Mouse (Mus musculus) spleen, adult 2 months (tissue): Measurements from ENCODE around the gene Apobec1. TPM values are rescaled to one million over a fixed set of nuclear protein-coding genes. Genes with fewer than 3 reads are reported as not detected.

Source experiments
- DNase-seq, 2 experiments: peaks; one replicate each; pipeline versions ENCODE4 v3.0.0 to v3.0.0-alpha.2; 2012 to 2021; ENCODE audit warnings: low spot score in 2 of 2, low read depth in 1 of 2
- H3K27ac ChIP-seq: fragments of 200-500 bp; 2 replicates; pipeline ENCODE4 v1.5.1; 2012; ENCODE audit warnings: low read length, inconsistent platforms; ENCODE audit not compliant: insufficient read depth
- H3K27me3 ChIP-seq: fragments of 200-500 bp; 2 replicates; pipeline ENCODE4 v1.6.1; 2012; ENCODE audit warnings: mild to moderate bottlenecking, moderate library complexity, low read length, inconsistent platforms; ENCODE audit not compliant: control insufficient read depth, insufficient read depth
- H3K36me3 ChIP-seq: fragments of 200-500 bp; 2 replicates; pipeline ENCODE4 v1.6.1; 2012; ENCODE audit warnings: mild to moderate bottlenecking, low read length, inconsistent platforms; ENCODE audit not compliant: control insufficient read depth, insufficient read depth
- H3K4me1 ChIP-seq: fragments of 200-500 bp; 2 replicates; pipeline ENCODE4 v1.6.1; 2011; ENCODE audit warnings: inconsistent platforms; ENCODE audit not compliant: control insufficient read depth, insufficient read depth, insufficient read length
- H3K4me3 ChIP-seq: fragments of 200-500 bp; 2 replicates; pipeline ENCODE4 v1.5.1; 2011; ENCODE audit warnings: mild to moderate bottlenecking, inconsistent platforms; ENCODE audit not compliant: insufficient read depth, insufficient read length; ENCODE audit errors: extremely low read depth
- CTCF ChIP-seq: fragments of 200-500 bp; IDR thresholded peaks from 2 replicates; pipeline ENCODE4 v1.5.1; 2011; ENCODE audit warnings: mild to moderate bottlenecking, inconsistent platforms; ENCODE audit not compliant: insufficient read depth, insufficient read length, insufficient replicate concordance; ENCODE audit errors: extremely low read depth
- POLR2A ChIP-seq: fragments of 200-500 bp; IDR thresholded peaks from 2 replicates; pipeline ENCODE4 v1.6.1; 2011; ENCODE audit warnings: low read depth, low read length, inconsistent platforms
- WGBS: fragments of 180-500 bp; shearing (Covaris S2); methylation state at CpG from one replicate; pipeline ENCODE4 v1.1.7; 2018; 5-methylcytosine and 5-hydroxymethylcytosine counted together
- polyA plus RNA-seq: library from polyadenylated mRNA; depleted of rRNA; stranded (reverse); fragments of >200 nt; gene quantifications from 2 replicates; pipeline ENCODE4 v1.2.3, GENCODE M21; 2012

Apobec1 gene
- polyA plus RNA-seq, 1 experiment = 44.0 TPM

- Histone ChIP-seq H3K36me3 (peaks cover 3% of the 10 kb centered on the region; the same call in 1 of the 2 replicates), H3K4me1 (peaks cover 9% of the 10 kb centered on the region; the same call in 1 of the 2 replicates), H3K27ac (peak overlapping the region; percentile 90), H3K4me3 (peak overlapping the region; percentile 19; the same call in 1 of the 2 replicates), H3K27me3 (no peaks in the 10 kb centered on the region)
- TF ChIP-seq POLR2A (no peak), CTCF (no peak)
- no peak for DNase-seq
- WGBS = 39% methylated on average over 6 of the region's 6 CpGs
Measured at GRCm38 (mm10) chr6:122598436-122598835, 3.8 kb downstream of the Apobec1 start.

DNA sequence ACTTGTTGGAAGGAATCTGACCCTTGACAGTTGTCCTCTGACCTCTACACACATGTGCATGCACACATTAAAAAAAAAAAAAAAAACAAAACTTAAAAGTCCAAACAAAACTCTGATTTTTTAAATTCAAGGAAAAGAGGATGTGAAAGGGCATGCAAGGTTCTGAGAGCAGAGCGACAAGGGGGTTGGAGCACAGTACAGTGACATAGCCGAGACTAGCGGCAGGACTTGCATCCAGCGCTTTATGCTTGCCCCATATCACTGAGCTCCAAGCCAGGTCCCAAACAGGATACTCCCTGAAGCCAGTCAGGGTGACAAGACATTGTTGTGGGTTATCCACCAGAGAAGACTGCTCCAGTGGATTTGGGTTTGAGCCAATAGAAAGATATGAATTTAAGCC lies 4.2 kb downstream of the Apobec1 start:
- DNase-seq = no peak
- 37% methylated on average over 4 of the region's 4 CpGs for WGBS
- H3K27ac ChIP-seq = peak overlapping the region; percentile 90

DNA sequence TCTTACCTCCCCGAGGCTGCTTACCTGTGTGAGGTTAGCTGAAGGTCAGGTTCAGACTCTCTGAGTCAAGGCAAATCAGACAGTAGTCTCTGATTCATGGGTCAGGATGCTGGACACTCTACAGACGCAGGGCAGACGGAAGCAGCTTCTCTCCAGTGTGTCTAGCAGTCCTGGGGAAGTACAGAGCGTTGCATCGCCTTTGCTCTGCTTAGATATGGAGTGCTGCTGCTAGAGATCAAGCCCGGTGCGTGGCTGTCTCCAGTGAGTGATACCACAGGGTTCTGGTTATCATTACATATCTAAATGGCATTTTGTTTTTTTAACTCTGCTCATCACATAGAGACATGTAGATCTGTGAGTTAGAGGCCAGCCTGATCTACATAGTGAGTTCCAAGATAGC lies 5.6 kb downstream of the Apobec1 start:
- no peak for DNase-seq
- H3K27me3 ChIP-seq = no peaks in the 10 kb centered on the region
- H3K27ac ChIP-seq = no peak overlapping the region
- H3K36me3 ChIP-seq = peaks cover 10% of the 10 kb centered on the region
- TF ChIP-seq POLR2A = no peak
- no peak for TF ChIP-seq CTCF
- H3K4me3 ChIP-seq = no peak overlapping the region
- WGBS = 89% methylated on average over 7 of the region's 7 CpGs
- H3K4me1 ChIP-seq = peaks cover 9% of the 10 kb centered on the region; the same call in 1 of the 2 replicates

More for the DNA sequence above, 4.2 kb downstream of the Apobec1 start:
- peaks cover 3% of the 10 kb centered on the region; the same call in 1 of the 2 replicates for H3K36me3 ChIP-seq
- peaks cover 9% of the 10 kb centered on the region; the same call in 1 of the 2 replicates for H3K4me1 ChIP-seq
- TF ChIP-seq CTCF (no peak), POLR2A (no peak)
- no peaks in the 10 kb centered on the region for H3K27me3 ChIP-seq
- H3K4me3 ChIP-seq = peak overlapping the region; percentile 19; the same call in 1 of the 2 replicates

GRCm38 (mm10) chr6:122595637-122596036 lies 6.6 kb downstream of the Apobec1 start:
- H3K4me3 ChIP-seq = no peak overlapping the region
- WGBS = 54% methylated on average over 7 of the region's 7 CpGs
- no peaks in the 10 kb centered on the region for H3K27me3 ChIP-seq
- H3K4me1 ChIP-seq = peaks cover 7% of the 10 kb centered on the region; the same call in 1 of the 2 replicates
- no peak for DNase-seq
- TF ChIP-seq CTCF = no peak
- TF ChIP-seq POLR2A = no peak
- H3K27ac ChIP-seq = no peak overlapping the region
- H3K36me3 ChIP-seq = peaks cover 13% of the 10 kb centered on the region

- Histone ChIP-seq H3K27me3 (no peaks in the 10 kb centered on the region), H3K4me3 (no peak overlapping the region), H3K36me3 (peaks cover 20% of the 10 kb centered on the region), H3K27ac (no peak overlapping the region), H3K4me1 (no peaks in the 10 kb centered on the region; the same call in 1 of the 2 replicates)
- TF ChIP-seq CTCF (no peak), POLR2A (no peak)
- DNase-seq = no peak
- 94% methylated on average over 2 of the region's 2 CpGs for WGBS
Measured at GRCm38 (mm10) chr6:122592905-122593304, 9.3 kb downstream of the Apobec1 start.

DNA sequence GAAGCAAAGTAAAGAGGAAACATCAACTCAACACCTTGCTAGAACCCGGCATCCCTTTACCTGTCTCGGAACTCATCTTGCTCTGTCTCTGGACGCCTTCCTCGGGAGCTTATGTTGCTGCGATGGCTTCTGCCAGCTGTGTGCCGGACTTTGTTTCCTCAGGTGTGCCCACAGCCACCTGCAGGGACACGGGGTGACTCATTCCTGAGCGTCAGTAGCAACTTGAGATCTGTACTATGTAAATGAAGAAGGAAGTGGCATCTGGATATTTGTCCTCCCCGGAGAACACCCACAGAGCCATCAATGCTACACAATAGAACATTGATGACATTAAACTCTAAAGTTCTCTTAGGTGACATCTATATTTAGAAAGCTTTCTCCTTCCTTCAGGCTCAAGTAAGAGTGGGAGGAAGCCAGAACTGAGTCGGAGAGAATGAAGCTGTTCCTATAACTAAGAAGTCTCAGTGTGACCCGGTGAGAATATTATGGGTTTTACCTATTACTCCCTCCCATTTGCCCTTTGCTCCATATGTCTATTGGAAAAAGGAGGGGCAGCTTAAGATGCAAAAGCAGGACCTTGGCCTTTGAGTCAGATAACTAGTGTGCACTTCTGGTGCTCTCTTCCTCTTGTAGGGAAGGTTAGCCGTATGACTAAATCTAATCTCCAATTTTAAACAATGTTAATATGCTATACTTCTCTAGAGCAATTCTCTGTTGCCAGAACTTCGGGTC lies 11.1 kb downstream of the Apobec1 start:
- 88% methylated on average over 13 of the region's 13 CpGs for WGBS
- no peak overlapping the region for H3K4me3 ChIP-seq
- no peak overlapping the region for H3K27ac ChIP-seq
- no peak for DNase-seq
- no peaks in the 10 kb centered on the region for H3K27me3 ChIP-seq
- TF ChIP-seq CTCF (no peak), POLR2A (no peak)
- H3K4me1 ChIP-seq = no peaks in the 10 kb centered on the region
- peaks cover 24% of the 10 kb centered on the region for H3K36me3 ChIP-seq

DNA sequence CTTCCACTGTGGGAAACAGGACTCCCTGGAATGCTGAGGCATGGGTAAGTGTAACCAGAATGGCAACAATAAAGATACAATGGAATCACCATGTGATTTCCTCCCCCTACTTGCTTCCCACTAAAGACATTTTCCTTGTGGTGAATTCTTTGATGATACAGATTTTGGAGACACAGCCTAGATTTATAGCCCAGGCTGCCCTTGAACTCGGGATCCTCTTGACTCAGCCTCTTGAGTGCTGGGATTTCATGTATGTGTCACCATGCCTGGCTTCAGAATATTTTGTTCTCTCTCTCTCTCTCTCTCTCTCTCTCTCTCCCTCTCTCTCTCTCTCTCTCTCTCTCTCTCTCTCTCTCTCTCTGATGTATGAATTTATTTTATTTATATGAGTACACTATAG lies 23.2 kb downstream of the Apobec1 start:
- no peak for TF ChIP-seq CTCF
- no peak for TF ChIP-seq POLR2A

More for the DNA sequence above, 23.2 kb downstream of the Apobec1 start:
- no peak overlapping the region for H3K27ac ChIP-seq
- peaks cover 14% of the 10 kb centered on the region for H3K36me3 ChIP-seq
- WGBS = 86% methylated on average over 1 of the region's 1 CpGs
- no peak overlapping the region for H3K4me3 ChIP-seq
- no peak for DNase-seq
- no peaks in the 10 kb centered on the region for H3K4me1 ChIP-seq
- no peaks in the 10 kb centered on the region for H3K27me3 ChIP-seq
